Mouse (Mus musculus) retina, postnatal 7 days (tissue): ENCODE measurements around the gene Crtc1.

Experiments
- DNase-seq: peaks from one replicate; pipeline ENCODE4 v3.0.0-alpha.2; 2012; ENCODE audit warnings: low read depth, low spot score

The Crtc1 gene

GRCm38 (mm10) chr8:70422722-70423121, 16.7 kb downstream of the Crtc1 start:
- DNase-seq, result no peak

DNA sequence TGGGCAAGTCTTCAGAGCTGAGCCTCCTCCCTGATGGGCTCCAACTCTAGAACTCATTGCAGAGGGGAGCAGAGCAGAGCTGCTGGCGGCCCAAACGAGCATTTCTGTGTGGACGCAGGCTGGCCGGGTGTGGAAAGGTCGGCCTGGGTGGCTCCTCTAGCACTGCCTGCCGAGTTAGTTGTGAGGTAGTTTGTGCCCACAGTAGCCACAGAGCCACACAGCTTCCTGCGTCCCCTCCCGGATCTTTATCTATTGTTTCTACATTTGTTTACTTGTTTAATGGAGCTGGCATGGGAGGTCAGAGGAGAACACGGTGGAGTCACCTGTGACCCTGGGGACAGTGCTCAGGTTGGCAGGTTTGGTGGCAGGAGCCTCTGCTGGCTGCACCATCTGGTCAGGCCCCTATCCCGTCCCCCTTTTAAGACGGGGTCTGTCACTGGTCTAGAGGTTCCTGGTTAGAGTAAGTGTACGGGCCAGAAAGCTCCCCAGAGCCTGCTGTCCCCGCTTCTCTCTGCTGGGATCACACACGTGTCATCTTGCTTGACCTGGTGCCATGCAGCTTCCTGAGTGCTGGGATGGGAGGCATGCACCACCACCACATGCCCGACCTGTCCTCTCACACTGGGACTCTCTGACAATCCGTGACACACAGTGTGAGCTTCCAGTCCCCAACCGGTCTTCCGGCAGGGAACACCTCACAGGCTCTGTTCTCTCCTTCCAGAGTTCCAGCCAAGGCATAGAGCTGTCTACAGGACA, 17.9 kb downstream of the Crtc1 start:
- DNase-seq, result no peak

GRCm38 (mm10) chr8:70419879-70420643, 19.3 kb downstream of the Crtc1 start:
- DNase-seq, result no peak

DNA sequence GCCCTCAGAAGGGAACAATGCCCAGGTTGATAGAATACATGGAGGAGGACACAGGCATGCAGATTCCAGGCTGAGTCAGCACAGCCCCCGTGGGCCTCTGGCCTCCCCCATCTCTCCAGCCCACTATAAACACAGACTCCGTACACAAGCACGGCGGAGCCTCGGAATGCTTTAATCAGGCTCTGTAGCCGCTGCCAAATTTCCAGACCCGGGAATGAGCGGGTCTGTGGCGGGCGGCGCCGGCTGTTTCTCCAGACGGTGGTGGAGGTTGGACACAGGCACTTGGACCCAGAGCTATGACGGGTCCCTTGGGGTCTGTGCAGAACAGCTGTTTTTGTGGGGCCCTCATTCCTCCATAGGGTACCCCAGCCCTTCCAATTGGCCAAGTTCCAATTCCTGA, 20.4 kb downstream of the Crtc1 start:
- no peak for DNase-seq

DNA sequence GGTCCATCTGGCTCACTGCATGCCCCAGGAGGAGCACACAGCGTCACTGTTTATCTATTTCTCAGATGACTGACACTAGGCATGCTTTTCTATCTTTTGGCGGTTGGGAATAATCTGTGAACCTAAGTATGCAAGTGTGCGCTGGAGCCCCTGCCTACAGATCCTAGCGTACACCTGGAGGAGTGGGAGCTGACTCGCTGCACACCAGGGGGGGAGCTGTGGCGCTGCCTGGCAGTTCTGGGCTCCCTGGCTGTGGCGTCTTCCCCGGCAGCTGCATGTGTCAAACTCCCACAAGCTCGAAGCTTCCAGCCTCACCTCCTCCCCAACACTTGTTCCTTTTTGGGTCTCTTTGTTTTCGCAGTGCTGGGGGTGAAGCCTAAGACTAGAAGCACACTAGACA, 21.5 kb downstream of the Crtc1 start:
- no peak for DNase-seq

DNA sequence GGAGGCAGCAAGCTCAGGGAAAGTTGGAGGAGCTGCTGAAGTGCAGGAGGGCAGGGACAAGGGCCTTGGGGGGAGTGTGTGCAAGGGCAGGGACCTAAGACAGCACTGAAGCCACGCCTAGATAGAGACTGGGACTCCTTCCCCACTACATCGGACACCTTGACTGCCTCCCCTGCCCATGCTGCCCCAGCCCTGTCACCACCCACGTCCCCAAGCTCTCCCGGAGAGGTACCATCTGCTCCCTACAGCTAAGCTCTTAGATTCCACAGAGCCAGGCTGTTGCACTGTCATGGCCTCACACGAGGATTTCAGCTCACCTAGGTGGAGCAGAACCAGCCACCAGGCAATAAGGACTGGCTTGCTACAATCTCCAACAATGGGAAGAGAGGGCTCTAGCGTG, 22.4 kb downstream of the Crtc1 start:
- no peak for DNase-seq

DNA sequence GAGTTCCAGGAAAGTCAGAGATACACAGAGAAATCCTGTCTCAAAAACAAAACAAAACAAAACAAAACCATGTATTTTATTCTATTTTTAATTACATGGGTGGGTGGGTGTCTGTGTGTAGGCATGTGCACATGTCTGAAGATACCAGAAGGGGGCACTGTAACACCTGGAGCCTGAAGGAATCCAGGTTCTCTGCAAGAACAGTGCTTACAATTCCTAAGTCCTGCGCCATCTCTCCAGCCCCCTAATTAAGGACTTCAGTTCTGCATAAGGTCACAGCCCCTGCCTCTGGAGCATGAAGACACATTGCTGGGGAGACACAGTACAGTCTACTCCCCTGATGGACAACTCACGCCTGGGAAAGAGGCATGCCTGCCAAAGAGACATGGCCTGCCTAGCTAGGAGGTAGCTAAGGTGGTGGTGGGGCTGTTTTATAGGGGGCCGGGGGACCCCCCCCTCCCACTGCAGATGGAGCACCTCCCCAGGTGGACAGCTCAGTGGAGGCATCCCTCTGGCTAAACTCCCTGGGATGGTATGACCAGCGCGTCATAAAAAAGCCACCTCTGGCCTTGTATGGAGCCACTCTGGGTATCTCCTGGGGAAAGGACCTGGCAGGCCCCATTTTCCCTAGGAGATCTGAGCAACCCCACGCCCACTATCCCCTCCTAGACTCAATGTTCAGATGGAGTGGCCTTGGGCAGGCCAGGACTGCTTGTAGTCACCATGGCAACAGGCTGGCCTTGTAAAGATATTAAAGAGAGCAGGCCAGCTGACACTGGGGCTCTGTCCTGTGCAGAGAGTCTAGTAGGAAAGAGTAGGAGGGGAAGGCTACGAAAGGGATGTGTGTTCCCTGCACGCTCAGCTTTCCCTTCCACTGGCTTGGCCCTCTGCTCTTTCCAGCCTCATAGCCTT, 23.6 kb downstream of the Crtc1 start:
- DNase-seq, result no peak

GRCm38 (mm10) chr8:70414310-70414946, 25.0 kb downstream of the Crtc1 start:
- no peak for DNase-seq

GRCm38 (mm10) chr8:70410281-70410680, 29.1 kb downstream of the Crtc1 start:
- DNase-seq, result no peak

GRCm38 (mm10) chr8:70409455-70409871, 29.9 kb downstream of the Crtc1 start:
- DNase-seq, result no peak

DNA sequence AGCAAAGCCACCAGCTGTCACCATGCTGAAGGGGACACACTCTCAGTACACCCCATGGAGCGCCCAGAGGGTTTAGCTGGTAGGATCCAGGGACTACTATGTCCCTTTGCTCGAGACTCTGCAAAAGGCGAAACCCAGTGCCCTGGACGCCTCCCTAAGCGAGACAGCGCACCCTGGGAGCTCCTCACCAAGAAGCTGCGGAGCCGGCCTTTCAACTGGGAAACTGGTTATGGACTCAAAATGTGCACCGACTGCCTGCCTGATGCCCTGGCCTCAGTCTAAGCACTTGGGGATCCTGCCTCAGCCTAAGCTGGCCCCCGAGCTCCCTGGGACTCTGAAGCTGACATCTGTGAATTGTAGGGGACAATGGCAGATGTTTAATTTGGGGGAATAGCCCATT, 30.4 kb downstream of the Crtc1 start:
- no peak for DNase-seq

GRCm38 (mm10) chr8:70408301-70408700, 31.1 kb downstream of the Crtc1 start:
- no peak for DNase-seq

GRCm38 (mm10) chr8:70406427-70407069, 32.8 kb downstream of the Crtc1 start:
- DNase-seq, result no peak

- no peak for DNase-seq
These were observed 34.2 kb downstream of the Crtc1 start for GRCm38 (mm10) chr8:70405189-70405588.

- DNase-seq, result no peak
These were observed 35.2 kb downstream of the Crtc1 start for GRCm38 (mm10) chr8:70404212-70404611.

GRCm38 (mm10) chr8:70397611-70398563, 41.5 kb downstream of the Crtc1 start:
- DNase-seq, result no peak

DNA sequence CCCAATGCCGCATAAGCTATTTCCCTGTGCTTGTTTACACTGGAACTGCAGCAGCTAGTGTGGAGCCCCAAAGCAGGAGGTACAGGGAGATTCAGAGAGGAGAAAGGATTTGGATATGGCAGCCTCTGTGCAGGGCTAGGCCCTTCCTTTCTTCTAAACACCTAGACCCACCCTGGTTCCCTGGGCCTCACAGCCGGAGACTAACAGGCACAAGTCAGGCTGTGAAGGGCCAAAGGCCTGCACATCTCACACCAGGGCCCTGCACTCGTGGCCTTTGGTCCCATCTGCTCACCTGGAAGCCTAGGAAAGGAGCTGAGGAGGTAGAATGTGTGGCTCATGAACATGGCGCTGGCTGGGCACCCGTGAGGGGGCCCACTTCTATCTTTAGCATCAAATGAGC, 43.2 kb downstream of the Crtc1 start:
- DNase-seq, result no peak

DNA sequence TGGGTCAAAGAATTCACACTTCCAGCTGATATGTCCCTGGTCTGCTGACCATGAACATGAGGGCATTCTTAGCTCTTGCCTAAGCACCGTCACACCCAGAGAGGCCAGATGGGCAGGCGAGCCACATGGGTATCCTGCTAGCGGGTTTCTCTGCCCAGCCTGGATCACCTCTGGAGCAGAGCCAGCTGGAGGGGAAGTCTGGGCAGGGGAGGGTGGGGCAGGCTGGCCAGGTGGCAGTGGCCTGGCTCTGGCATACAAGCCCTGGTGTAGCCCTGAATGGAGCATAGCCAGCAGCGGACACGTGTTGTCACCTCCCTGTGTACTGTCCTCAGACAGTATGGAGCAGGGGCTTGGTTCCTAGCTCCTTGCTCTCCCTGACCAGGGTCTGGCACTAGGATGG, 43.7 kb downstream of the Crtc1 start:
- DNase-seq, result no peak

GRCm38 (mm10) chr8:70394269-70394998, 44.9 kb downstream of the Crtc1 start:
- DNase-seq, result no peak
